Mouse (Mus musculus): ENCODE measurements at regions not wholly inside any gene's neighbourhood (a gene's known extent, or its start where the extent isn't known, plus 50 kb on each side); places are given as distances from the start of the nearest gene placed in this dataset.
A peak's percentile ranks its signal among the peaks of the same experiment; 100 is the strongest.

GRCm38 (mm10) chr13:110573360-110574065 is 178.7 kb downstream of the Plk2 start:
- intact Hi-C loops (cut with DNase I): no loop called here
- DNase-seq (ENCODE audit: low spot score in 2 of 2): no peak

GRCm38 (mm10) chr13:110574764-110575471 is 180.1 kb downstream of the Plk2 start:
- intact Hi-C loops (cut with DNase I): no loop called here

GRCm38 (mm10) chr13:110578159-110578558 is 183.3 kb downstream of the Plk2 start:
- no peak for DNase-seq (ENCODE audit: low spot score in 2 of 2)
- intact Hi-C loops (cut with DNase I): no loop called here

More at GRCm38 (mm10) chr13:110574764-110575471, 180.1 kb downstream of the Plk2 start:
- DNase-seq (ENCODE audit: low spot score in 2 of 2): no peak

GRCm38 (mm10) chr13:110580166-110580565 is 185.3 kb downstream of the Plk2 start:
- DNase-seq (ENCODE audit: low spot score in 2 of 2): no peak
- intact Hi-C loops (cut with DNase I): no loop called here

- DNase-seq (ENCODE audit: low spot score in 2 of 2): no peak
- intact Hi-C loops (cut with DNase I): no loop called here
These were observed 185.7 kb downstream of the Plk2 start for GRCm38 (mm10) chr13:110580570-110580969.

GRCm38 (mm10) chr13:110584765-110585164 is 189.9 kb downstream of the Plk2 start:
- no peak for DNase-seq (ENCODE audit: low spot score in 2 of 2)
- intact Hi-C loops (cut with DNase I): no loop called here

- intact Hi-C loops (cut with DNase I): no loop called here
These were observed 199.8 kb downstream of the Plk2 start for GRCm38 (mm10) chr13:110594630-110595029.

GRCm38 (mm10) chr13:110599666-110600065 is 204.8 kb downstream of the Plk2 start:
- no peak for DNase-seq (ENCODE audit: low spot score in 2 of 2)
- intact Hi-C loops (cut with DNase I): no loop called here

More at GRCm38 (mm10) chr13:110594630-110595029, 199.8 kb downstream of the Plk2 start:
- no peak for DNase-seq (ENCODE audit: low spot score in 2 of 2)

GRCm38 (mm10) chr13:110600377-110600776 is 205.5 kb downstream of the Plk2 start:
- no peak for DNase-seq (ENCODE audit: low spot score in 2 of 2)
- intact Hi-C loops (cut with DNase I): no loop called here

GRCm38 (mm10) chr13:110601352-110601751 is 206.5 kb downstream of the Plk2 start:
- intact Hi-C loops (cut with DNase I): no loop called here
- DNase-seq (ENCODE audit: low spot score in 2 of 2): no peak

- intact Hi-C loops (cut with DNase I): no loop called here
These were observed 207.0 kb downstream of the Plk2 start for GRCm38 (mm10) chr13:110601840-110602239.

GRCm38 (mm10) chr13:110602894-110603293 is 208.0 kb downstream of the Plk2 start:
- intact Hi-C loops (cut with DNase I): no loop called here
- no peak for DNase-seq (ENCODE audit: low spot score in 2 of 2)

More at GRCm38 (mm10) chr13:110601840-110602239, 207.0 kb downstream of the Plk2 start:
- DNase-seq (ENCODE audit: low spot score in 2 of 2): no peak

GRCm38 (mm10) chr13:110619010-110619409 is 224.2 kb downstream of the Plk2 start:
- DNase-seq (ENCODE audit: low spot score in 2 of 2): peak; percentile 54 to 94
- intact Hi-C loops (cut with DNase I): loop anchor here (1.0 to 5.0 kb wide), 3 partner anchors 8 to 172 kb away; no protein-coding TSS in a partner anchor

GRCm38 (mm10) chr13:110627136-110627535 is 232.3 kb downstream of the Plk2 start:
- intact Hi-C loops (cut with DNase I): loop anchor here (1.0 to 10.0 kb wide), 11 partner anchors 8 to 768 kb away; no protein-coding TSS in a partner anchor
- DNase-seq (ENCODE audit: low spot score in 2 of 2): peak in 1 of 2 experiments; percentile 76

GRCm38 (mm10) chr13:110627732-110628131 is 232.9 kb downstream of the Plk2 start:
- intact Hi-C loops (cut with DNase I): loop anchor here (1.0 to 10.0 kb wide), 12 partner anchors 8 to 767 kb away; no protein-coding TSS in a partner anchor
- peak; percentile 81 to 99 for DNase-seq (ENCODE audit: low spot score in 2 of 2)

- intact Hi-C loops (cut with DNase I): loop anchor here (2.0 to 10.0 kb wide), 8 partner anchors 45 to 767 kb away; no protein-coding TSS in a partner anchor
- peak in 1 of 2 experiments; percentile 73 for DNase-seq (ENCODE audit: low spot score in 2 of 2)
These were observed 233.4 kb downstream of the Plk2 start for GRCm38 (mm10) chr13:110628201-110628600.

GRCm38 (mm10) chr13:110633261-110633781 is 238.5 kb downstream of the Plk2 start:
- DNase-seq (ENCODE audit: low spot score in 2 of 2): no peak
- intact Hi-C loops (cut with DNase I): no loop called here

- no peak for DNase-seq (ENCODE audit: low spot score in 2 of 2)
- intact Hi-C loops (cut with DNase I): no loop called here
These were observed 239.1 kb downstream of the Plk2 start for GRCm38 (mm10) chr13:110633899-110634298.

GRCm38 (mm10) chr13:110642792-110643191 is 247.9 kb downstream of the Plk2 start:
- intact Hi-C loops (cut with DNase I): loop anchor here (5.0 kb wide), 1 partner anchor 325 kb away; no protein-coding TSS in a partner anchor
- DNase-seq (ENCODE audit: low spot score in 2 of 2): no peak

GRCm38 (mm10) chr13:110643198-110643896 is 248.5 kb downstream of the Plk2 start:
- peak; percentile 39 to 52 for DNase-seq (ENCODE audit: low spot score in 2 of 2)
- intact Hi-C loops (cut with DNase I): loop anchor here (5.0 kb wide), 1 partner anchor 324 kb away; no protein-coding TSS in a partner anchor

Measured in left cerebral cortex, postnatal 25 days (tissue).